Mouse (Mus musculus) activated CD4-positive, CD25-positive, alpha-beta regulatory T cell, adult 4 months (primary cell): ENCODE data around the gene Itprid1. TPM values are rescaled to one million over a fixed set of nuclear protein-coding genes. Genes with fewer than 3 reads are reported as not detected.

Source experiments
- ATAC-seq: one replicate; pipeline ENCODE4 v1.8.0; 2017
- polyA plus RNA-seq, 2 experiments: library from polyadenylated mRNA; unstranded; fragments of 100-300 nt; shearing (Covaris generic); gene quantifications; one replicate each; pipeline ENCODE4 v1.2.1; 2017

Itprid1 gene
- polyA plus RNA-seq, 2 experiments from 2014 or later, result not detected

- ATAC-seq, result no peak
These were observed 65.1 kb downstream of the Itprid1 start for GRCm38 (mm10) chr6:55901568-55902328.

- ATAC-seq, result no peak
These were observed 65.6 kb downstream of the Itprid1 start for GRCm38 (mm10) chr6:55902329-55902605.

- ATAC-seq, result no peak
These were observed 82.5 kb downstream of the Itprid1 start for GRCm38 (mm10) chr6:55919206-55919605.

GRCm38 (mm10) chr6:55920282-55920720 lies 83.6 kb downstream of the Itprid1 start:
- no peak for ATAC-seq

GRCm38 (mm10) chr6:55920866-55921630 lies 84.4 kb downstream of the Itprid1 start:
- ATAC-seq, result no peak

- no peak for ATAC-seq
These were observed 108.0 kb downstream of the Itprid1 start for GRCm38 (mm10) chr6:55944709-55945108.

- ATAC-seq, result no peak
These were observed 113.8 kb downstream of the Itprid1 start for GRCm38 (mm10) chr6:55950345-55951110.

GRCm38 (mm10) chr6:55972998-55973397 lies 136.3 kb downstream of the Itprid1 start:
- ATAC-seq, result no peak

- ATAC-seq, result no peak
These were observed 143.1 kb downstream of the Itprid1 start for GRCm38 (mm10) chr6:55979766-55980165.

GRCm38 (mm10) chr6:56008711-56009110 lies 172.0 kb downstream of the Itprid1 start:
- no peak for ATAC-seq

GRCm38 (mm10) chr6:56012384-56012783 lies 175.7 kb downstream of the Itprid1 start:
- ATAC-seq, result no peak

- ATAC-seq, result no peak
These were observed 180.7 kb downstream of the Itprid1 start, which contains the start of gene Ppp1r17 for GRCm38 (mm10) chr6:56017291-56017994. Ppp1r17 (plus strand) TSS chr6:56017497.

- no peak for ATAC-seq
These were observed 182.9 kb downstream of the Itprid1 start for GRCm38 (mm10) chr6:56019632-56020031.

GRCm38 (mm10) chr6:56025533-56025932 lies 188.8 kb downstream of the Itprid1 start:
- no peak for ATAC-seq

GRCm38 (mm10) chr6:56027318-56027717 lies 190.6 kb downstream of the Itprid1 start:
- no peak for ATAC-seq

- no peak for ATAC-seq
These were observed 191.3 kb downstream of the Itprid1 start for GRCm38 (mm10) chr6:56027966-56028365.

Other genes starting within 250 kb of the Itprid1 start
- gene Neurod6, start 155.6 kb upstream of the Itprid1 start, polyA plus RNA-seq, result not detected
- not detected for gene Ppp1r17, start 180.6 kb downstream of the Itprid1 start, polyA plus RNA-seq